Mouse (Mus musculus) mesoderm, embryonic 11.5 days (tissue): ENCODE measurements around the gene Ddx21.
"Not testable (repeated sequence)": the region's sequence is repeated elsewhere in the genome, so short reads cannot be mapped to it uniquely, and the experiment has no call there.

Source experiments
- DNase-seq: peaks from one replicate; pipeline ENCODE4 v3.0.0-alpha.2; 2012; ENCODE audit warnings: low read depth, low spot score

The Ddx21 gene

DNA sequence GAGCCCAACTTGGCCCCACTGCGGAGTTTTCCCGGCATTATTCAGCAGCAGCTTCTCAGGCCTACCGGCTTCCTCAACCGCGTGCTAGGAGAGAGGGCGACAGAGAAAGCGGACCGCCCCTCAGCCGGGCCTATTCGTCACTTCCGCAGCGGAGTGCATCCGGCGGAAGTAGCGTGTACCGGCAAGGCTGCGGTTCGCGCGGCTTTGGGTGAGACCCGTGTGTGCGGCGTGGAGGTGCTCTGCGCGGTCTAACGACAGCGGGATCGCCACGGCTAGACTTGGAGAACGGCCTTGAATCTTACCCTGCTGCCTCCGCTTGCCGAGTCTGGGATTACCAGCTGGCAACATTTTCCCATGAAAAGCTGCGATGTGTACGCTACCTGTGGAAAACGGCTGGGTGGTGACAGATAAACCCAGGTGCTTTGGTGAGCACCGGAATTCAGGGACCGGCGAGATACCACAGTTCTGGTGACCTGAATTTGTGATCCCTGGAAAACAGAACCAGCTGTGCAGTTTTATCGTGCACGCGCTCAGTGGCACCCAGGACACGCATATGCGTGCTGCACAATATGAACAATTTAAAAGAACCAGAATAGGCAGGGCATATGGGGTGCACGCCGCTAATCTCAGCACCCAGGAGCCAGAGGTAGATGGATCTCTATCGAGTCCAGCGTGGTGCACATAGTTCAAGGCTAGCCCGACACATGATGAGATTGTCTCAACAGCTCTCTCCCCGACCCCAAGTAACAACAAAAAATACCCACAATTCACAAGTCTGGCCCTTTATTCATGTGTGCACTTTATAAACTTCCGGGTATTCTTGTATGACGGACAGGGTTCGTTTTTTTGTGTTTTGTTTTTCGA is at the start of gene Ddx21:
Gene Ddx21 (minus strand): TSS at position 105 of the 864 bp plus-strand sequence.
- DNase-seq, result peak; percentile 93

DNA sequence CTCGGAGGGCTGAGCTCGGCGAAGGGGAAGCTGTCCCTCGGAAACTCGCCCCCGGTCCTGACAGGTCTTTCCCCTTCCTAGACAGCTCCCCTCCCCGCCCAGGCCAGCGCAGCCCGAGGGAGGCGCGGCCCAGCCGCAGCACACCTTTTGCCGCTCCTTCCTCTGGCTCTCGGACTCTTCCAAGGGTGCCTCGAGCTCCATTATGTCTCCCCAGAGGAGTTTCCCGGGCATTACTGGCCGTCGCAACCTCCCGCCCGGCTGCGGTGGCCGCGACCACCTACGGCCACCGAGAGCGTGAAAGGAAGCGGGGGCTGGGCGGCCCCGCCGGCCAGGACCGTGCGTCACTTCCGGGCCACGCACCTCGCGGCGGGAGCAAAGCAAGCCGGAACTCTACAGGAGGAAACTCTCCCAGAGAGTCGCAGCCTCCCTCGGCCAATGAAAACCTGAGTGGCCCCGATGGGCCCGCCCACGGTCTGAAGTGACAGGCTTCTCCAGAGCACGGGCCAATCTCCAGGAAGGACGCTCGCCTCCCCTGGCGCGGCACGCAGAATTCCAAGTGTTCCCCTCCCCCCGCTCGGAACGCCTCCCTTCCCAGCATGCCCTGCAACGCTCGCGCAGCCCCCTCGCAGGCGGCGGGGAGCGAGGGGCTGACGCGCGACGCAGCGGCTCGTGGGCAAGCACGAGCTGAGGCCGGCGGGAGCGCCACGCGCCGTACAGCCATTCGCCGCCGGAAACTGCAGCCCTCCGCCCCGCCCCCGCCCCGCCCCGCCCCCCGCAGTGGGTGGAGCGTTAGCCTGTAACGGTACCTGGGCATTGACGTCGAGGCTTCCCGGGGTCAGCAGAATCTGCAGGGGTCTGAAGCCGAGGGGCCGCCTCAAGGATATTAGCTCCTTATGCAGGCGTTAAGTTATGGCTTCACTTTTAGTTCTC is 49.1 kb upstream of the Ddx21 start, which contains the start of gene Ddx50:
Gene Ddx50 (minus strand): TSS at position 338 of the 930 bp plus-strand sequence.
- DNase-seq, result peak; percentile 99

DNA sequence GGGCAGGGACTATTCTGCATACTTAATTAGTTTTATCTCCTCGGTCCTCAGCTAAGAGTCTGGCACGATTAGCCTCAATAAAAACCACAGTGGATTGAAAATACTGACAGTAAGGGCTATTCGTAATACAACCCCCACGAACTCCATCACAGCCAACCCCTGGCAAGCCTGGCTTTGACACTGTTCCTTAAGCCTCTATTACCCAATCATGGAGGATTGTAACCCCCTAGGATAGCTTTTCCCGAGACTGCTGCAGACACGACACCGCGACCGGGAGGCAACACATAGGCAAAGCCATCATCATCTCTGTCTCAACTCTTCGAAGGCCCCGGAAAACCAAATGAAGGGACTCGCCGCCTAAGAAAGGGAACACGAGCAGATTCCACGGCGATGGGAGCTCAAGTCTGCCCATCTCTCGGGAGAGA is 48.3 kb upstream of the Ddx21 start:
- DNase-seq, result peak; percentile 51

GRCm38 (mm10) chr10:62604161-62604560 is 2.1 kb upstream of the Ddx21 start:
- no peak for DNase-seq

GRCm38 (mm10) chr10:62603233-62604030 is 1.4 kb upstream of the Ddx21 start:
- DNase-seq, result no peak

GRCm38 (mm10) chr10:62601833-62602176 is 276 bp downstream of the Ddx21 start:
- no peak for DNase-seq

DNA sequence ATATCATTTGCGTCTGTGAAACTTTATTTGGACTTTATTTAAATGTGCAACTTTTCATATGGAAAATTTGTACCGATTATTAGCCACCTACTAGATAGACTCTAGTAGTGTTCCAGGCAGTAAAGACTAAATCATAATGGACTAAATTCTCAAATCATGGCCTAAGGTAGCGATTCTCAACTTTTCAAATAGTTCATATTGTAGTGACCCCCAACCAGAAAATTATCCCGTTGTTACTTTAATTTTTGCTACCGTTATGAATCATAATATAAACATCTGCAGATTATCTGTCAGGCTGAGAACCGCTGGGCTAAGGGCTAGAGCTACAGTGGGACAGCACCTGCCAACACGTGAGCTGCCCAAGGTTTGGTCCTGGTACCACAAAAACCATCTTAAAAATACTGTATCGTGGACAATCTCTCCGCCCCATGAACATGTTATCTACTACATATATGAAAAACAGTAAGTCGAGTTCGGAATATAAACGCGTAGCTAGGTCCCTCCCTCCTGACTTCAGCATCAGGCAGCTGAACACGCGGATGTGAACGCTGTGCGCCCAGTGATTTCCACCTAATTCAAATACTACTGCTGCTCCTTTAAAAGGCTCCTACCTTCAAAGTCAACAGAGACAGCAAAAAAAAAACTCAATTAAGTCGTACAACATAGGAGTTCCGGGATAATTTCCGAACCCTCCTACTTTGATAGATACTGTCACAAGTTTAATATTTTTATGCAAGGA is 859 bp downstream of the Ddx21 start:
- DNase-seq, result no peak

- DNase-seq, result no peak
These were observed 2.0 kb downstream of the Ddx21 start for GRCm38 (mm10) chr10:62600056-62600455.

GRCm38 (mm10) chr10:62599311-62599710 is 2.8 kb downstream of the Ddx21 start:
- DNase-seq, result not testable (repeated sequence)

GRCm38 (mm10) chr10:62592496-62592895 is 9.6 kb downstream of the Ddx21 start:
- DNase-seq, result no peak

DNA sequence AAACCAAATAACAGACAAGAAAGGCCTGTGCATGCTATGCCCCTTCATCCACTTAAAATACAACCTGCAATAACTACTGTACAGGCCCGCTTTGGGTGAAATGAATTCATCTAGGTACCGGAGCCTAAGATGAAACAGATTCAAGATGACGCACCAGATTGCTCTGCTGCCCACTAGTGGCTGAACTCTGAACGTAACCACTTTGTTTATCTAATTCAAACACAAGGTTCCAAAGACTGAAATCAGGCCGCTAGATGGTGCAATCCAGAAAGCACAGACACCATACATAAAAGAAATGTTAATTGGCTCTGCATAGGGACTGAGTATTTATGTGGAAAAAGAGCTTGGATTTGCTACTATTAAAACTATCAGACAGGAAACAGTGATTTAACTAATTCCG is 11.9 kb downstream of the Ddx21 start:
- DNase-seq, result peak; percentile 87

DNA sequence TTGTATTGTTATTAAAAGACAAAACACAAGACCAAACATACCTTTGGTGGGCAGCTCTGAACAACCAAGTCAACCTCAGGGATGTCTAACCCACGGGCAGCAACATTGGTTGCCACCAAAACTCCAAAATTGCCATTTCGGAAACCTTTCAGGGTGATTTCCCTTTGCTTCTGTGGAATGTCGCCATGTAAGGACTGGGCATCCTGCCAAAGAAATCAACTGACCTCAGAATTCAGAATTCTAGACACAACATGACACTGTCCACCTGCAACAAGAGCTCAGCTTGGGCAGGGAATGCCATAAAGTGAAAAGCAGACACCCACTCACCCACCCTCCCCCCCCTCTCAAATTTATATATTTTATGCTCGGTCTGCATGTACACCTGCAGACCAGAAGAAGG is 13.5 kb downstream of the Ddx21 start:
- no peak for DNase-seq

- DNase-seq, result no peak
These were observed 18.8 kb downstream of the Ddx21 start for GRCm38 (mm10) chr10:62583245-62583644.

- no peak for DNase-seq
These were observed 19.4 kb downstream of the Ddx21 start for GRCm38 (mm10) chr10:62582701-62583100.

DNA sequence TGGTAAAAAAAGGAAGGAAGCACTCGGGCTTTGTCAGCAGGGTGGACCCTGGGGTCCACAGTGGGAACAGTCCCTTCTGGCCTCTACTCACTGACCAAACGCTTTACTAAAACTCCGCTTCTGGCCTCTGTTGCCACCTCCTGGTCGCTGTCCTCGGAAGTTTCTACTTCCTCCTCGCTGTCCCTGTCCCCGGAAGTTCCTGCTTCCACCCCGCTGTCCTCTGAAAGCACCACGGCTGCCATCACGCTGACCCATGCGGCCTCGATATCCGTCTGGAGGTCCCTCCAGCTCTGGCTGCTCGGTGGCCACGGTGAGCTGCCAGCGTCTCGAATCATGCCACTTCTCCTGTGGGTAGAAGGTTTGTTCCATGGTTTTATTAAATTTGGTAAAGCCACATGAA is 19.8 kb downstream of the Ddx21 start:
- no peak for DNase-seq

GRCm38 (mm10) chr10:62579129-62579528 is 23.0 kb downstream of the Ddx21 start:
- not testable (repeated sequence) for DNase-seq

- DNase-seq, result peak; percentile 98
These were observed 23.6 kb downstream of the Ddx21 start, which contains the start of gene Kif1bp for GRCm38 (mm10) chr10:62578338-62579100. Gene Kif1bp, minus strand, starts transcription at chr10:62578457.

DNA sequence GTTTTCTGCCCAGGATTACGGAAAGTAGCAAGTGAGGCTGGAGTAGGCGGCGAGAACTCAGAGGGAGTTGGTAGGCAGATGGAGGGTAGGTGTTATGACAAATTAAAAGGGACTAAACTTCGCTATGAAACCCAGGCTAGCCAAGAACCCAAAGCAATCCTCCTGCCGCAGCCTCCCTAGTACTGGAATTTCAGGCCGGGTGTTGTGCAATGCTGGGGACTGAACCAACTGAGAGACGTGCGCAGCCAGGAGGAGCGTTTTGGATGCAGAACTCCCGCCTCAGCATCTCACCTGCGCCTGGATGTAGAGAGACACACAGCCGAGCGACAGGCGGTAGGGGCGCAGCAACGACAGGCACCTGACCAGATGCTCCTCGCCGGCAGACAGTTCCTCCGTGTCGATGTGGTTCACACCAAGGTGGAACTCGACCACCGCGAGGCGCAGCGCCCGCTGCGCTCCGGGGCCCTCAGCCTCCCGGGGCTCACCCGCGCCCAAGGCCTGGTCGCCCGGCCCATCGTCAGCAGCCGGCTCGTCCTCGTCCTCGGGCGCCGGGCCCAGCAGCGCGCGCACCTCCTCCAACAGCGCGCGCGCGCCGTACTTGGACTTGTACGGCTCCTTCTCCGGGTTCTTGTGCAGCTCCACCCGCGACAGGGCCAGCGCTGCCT is 24.3 kb downstream of the Ddx21 start:
- no peak for DNase-seq

DNA sequence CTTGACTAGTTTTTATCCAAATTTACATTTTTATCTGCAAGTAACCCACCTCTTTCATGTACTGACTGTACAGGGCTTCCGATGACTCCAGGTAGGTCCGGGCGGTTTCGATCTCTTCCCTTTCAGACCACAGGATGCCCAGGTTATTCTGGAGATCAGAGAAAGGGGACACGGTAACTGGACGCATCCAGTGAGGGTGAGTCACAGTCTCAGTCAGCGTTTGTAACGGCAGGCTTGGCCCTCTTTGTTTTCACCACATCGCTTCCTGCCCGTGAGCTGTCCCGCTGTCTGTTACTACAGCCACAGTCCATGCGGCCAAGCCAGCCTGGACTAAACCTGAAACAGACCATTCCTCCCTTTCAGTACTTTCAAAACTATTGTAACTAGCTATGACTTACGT is 27.1 kb downstream of the Ddx21 start:
- no peak for DNase-seq
